Mouse (Mus musculus) stomach, postnatal 0 days (tissue): ENCODE data around the gene Bcl2l11.

Source experiments
- CTCF ChIP-seq: IDR thresholded peaks from 2 replicates; pipeline ENCODE4 v1.5.1; 2016; ENCODE audit warnings: antibody characterized with exemption, low read depth, mild to moderate bottlenecking, moderate library complexity
- EP300 ChIP-seq: optimal IDR thresholded peaks from 2 replicates; pipeline ENCODE3; 2016; ENCODE audit warnings: antibody characterized with exemption

- no peak for TF ChIP-seq CTCF
- TF ChIP-seq EP300, result no peak
Measured at GRCm38 (mm10) chr2:128203749-128204405, 78.0 kb downstream of the Bcl2l11 start.
